Comparison of ENCODE assay signal across 28 mouse cellular contexts in the genomic region with DNA sequence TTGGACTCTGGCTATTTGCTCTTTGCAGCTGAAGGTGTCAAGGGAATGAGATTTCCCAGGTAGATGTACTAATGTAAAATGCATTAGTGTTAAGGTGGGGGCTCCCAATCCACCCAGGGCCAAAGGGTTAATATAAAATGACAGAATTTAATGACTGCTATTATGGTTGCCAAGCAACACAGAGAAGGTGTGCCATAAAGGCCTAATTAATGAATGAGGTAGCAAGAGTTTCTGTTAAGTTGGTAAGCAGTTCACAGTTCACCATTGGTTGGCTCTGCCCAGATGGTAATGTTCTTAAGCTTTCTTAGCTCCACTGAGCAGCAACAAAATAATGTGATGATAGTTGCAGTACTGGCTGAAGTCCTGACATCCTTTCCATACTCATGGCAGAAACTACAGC.
DNase-seq lines count a peak whose midpoint lies in the region; ATAC-seq and TF ChIP-seq lines count a peak whose summit lies in the region.
"Had no signal": no experiment of that assay in that cellular context is flagged by ENCODE, and none has a peak within 500 bp of the region (broad histone marks: within the 10 kb centered on the region; RNA-seq: fewer than 3 reads in every experiment).

No protein-coding gene starts in this region.

- TF ChIP-seq CTCF in hindbrain, postnatal 0 days (IDR thresholded peaks at IDR 0.05; ENCODE audit: low read depth) = no peak

- DNase-seq in hindbrain, postnatal 0 days (ENCODE audit: low spot score) = no peak
- peak; percentile 35 for DNase-seq in limb, embryonic 11.5 days (ENCODE audit: low spot score)
- no peak for DNase-seq in limb, embryonic 10.5 days (ENCODE audit: low spot score)
- peak; percentile 57 for DNase-seq in hindlimb bud, embryonic 11.5 days (ENCODE audit: extremely low spot score, low read depth, low spot score)
- no peak for DNase-seq in layer of hippocampus, postnatal 14 days (ENCODE audit: low spot score in 2 of 2)
- DNase-seq: adrenal gland, postnatal 25 days; B cell, adult 2 months; cerebellum, adult 18-20 months; cerebellum, postnatal 14 days; heart, adult 2 months; kidney, postnatal 10 days; right cerebral cortex, postnatal 4 days; thymus, adult 18-20 months; thymus, postnatal 25 days had no signal

- H3K4me2 ChIP-seq in hindbrain, embryonic 16.5 days (ENCODE audit: low read length) = no peak overlapping the region
- H3K4me2 ChIP-seq in hindbrain, postnatal 0 days (ENCODE audit: low read depth, low read length) = no peak overlapping the region
- H3K4me2 ChIP-seq in limb, embryonic 11.5 days (ENCODE audit: low read depth, severe bottlenecking) = no peak overlapping the region
- no peak overlapping the region for H3K4me2 ChIP-seq in intestine, embryonic 15.5 days (replicated peaks)
- H3K4me2 ChIP-seq: embryonic facial prominence, embryonic 15.5 days; heart, embryonic 12.5 days; hindbrain, embryonic 14.5 days; liver, embryonic 15.5 days; lung, embryonic 15.5 days; midbrain, embryonic 15.5 days; neural tube, embryonic 12.5 days had no signal

- peak; percentile 50 for ATAC-seq in hindbrain, embryonic 16.5 days
- no peak for ATAC-seq in hindbrain, postnatal 0 days
- peak; percentile 77 for ATAC-seq in limb, embryonic 11.5 days (ENCODE audit: insufficient number of reproducible peaks, low FRiP score, low TSS enrichment, low read depth)
- no peak for ATAC-seq in intestine, embryonic 15.5 days
- ATAC-seq: intestine, embryonic 16.5 days; midbrain, embryonic 15.5 days had no signal

- H3K9me3 ChIP-seq in hindbrain, embryonic 16.5 days (ENCODE audit: control insufficient read depth, low read length) = no peaks in the 10 kb centered on the region
- H3K9me3 ChIP-seq in hindbrain, postnatal 0 days (ENCODE audit: low read length) = no peaks in the 10 kb centered on the region
- H3K9me3 ChIP-seq in limb, embryonic 11.5 days (ENCODE audit: control insufficient read depth, low read length) = no peaks in the 10 kb centered on the region
- H3K9me3 ChIP-seq in limb, embryonic 10.5 days (replicated peaks) = no peaks in the 10 kb centered on the region
- H3K9me3 ChIP-seq in intestine, embryonic 15.5 days = no peaks in the 10 kb centered on the region
- H3K9me3 ChIP-seq: embryonic facial prominence, embryonic 10.5 days; embryonic facial prominence, embryonic 15.5 days; heart, embryonic 12.5 days; liver, embryonic 15.5 days; lung, embryonic 15.5 days; midbrain, embryonic 10.5 days; midbrain, embryonic 15.5 days; neural tube, embryonic 12.5 days had no signal

- H3K4me3 ChIP-seq in hindbrain, embryonic 16.5 days (ENCODE audit: low read length) = no peak overlapping the region
- no peak overlapping the region for H3K4me3 ChIP-seq in hindbrain, postnatal 0 days (ENCODE audit: low read length)
- H3K4me3 ChIP-seq in limb, embryonic 11.5 days (ENCODE audit: low read depth, low read length) = no peak overlapping the region
- H3K4me3 ChIP-seq in limb, embryonic 10.5 days = no peak overlapping the region
- no peak overlapping the region for H3K4me3 ChIP-seq in intestine, embryonic 15.5 days (replicated peaks)
- H3K4me3 ChIP-seq: embryonic facial prominence, embryonic 10.5 days; embryonic facial prominence, embryonic 15.5 days; heart, adult 2 months; heart, embryonic 12.5 days; left cerebral cortex, adult 2 months; liver, embryonic 15.5 days; lung, embryonic 15.5 days; midbrain, embryonic 10.5 days; midbrain, embryonic 15.5 days; neural tube, embryonic 12.5 days had no signal

- no peak overlapping the region for H3K27ac ChIP-seq in hindbrain, embryonic 16.5 days (ENCODE audit: low read depth, low read length)
- no peak overlapping the region for H3K27ac ChIP-seq in hindbrain, postnatal 0 days
- no peak overlapping the region for H3K27ac ChIP-seq in limb, embryonic 11.5 days (replicated peaks; ENCODE audit: low read depth, low read length)
- no peak overlapping the region for H3K27ac ChIP-seq in limb, embryonic 10.5 days
- no peak overlapping the region for H3K27ac ChIP-seq in intestine, embryonic 15.5 days
- H3K27ac ChIP-seq: embryonic facial prominence, embryonic 10.5 days; embryonic facial prominence, embryonic 15.5 days; heart, adult 2 months; hindbrain, embryonic 14.5 days; liver, embryonic 15.5 days; lung, embryonic 15.5 days; midbrain, embryonic 15.5 days; neural tube, embryonic 12.5 days; stomach, postnatal 0 days had no signal

- peaks cover 7% of the 10 kb centered on the region for H3K4me1 ChIP-seq in hindbrain, embryonic 16.5 days (ENCODE audit: control insufficient read depth, insufficient read depth, low read depth, low read length)
- H3K4me1 ChIP-seq in hindbrain, postnatal 0 days (ENCODE audit: insufficient read depth, low read length) = peaks cover 11% of the 10 kb centered on the region
- H3K4me1 ChIP-seq in limb, embryonic 11.5 days (ENCODE audit: control insufficient read depth, insufficient read depth, low read length) = peaks cover 49% of the 10 kb centered on the region
- peaks cover 87% of the 10 kb centered on the region for H3K4me1 ChIP-seq in limb, embryonic 10.5 days
- peaks cover 6% of the 10 kb centered on the region; the same call in 1 of the 2 replicates for H3K4me1 ChIP-seq in intestine, embryonic 15.5 days (replicated peaks)

- H3K36me3 ChIP-seq in hindbrain, embryonic 16.5 days (ENCODE audit: control insufficient read depth, insufficient read depth, low read length) = no peaks in the 10 kb centered on the region
- no peaks in the 10 kb centered on the region for H3K36me3 ChIP-seq in hindbrain, postnatal 0 days (ENCODE audit: insufficient read depth, low read length)
- no peaks in the 10 kb centered on the region for H3K36me3 ChIP-seq in limb, embryonic 11.5 days (ENCODE audit: control insufficient read depth, insufficient read depth, low read length)
- no peaks in the 10 kb centered on the region for H3K36me3 ChIP-seq in limb, embryonic 10.5 days
- no peaks in the 10 kb centered on the region for H3K36me3 ChIP-seq in intestine, embryonic 15.5 days
- H3K36me3 ChIP-seq: embryonic facial prominence, embryonic 10.5 days; embryonic facial prominence, embryonic 15.5 days; heart, embryonic 12.5 days; liver, embryonic 15.5 days; lung, embryonic 15.5 days; midbrain, embryonic 10.5 days; midbrain, embryonic 15.5 days; neural tube, embryonic 12.5 days had no signal

- no peaks in the 10 kb centered on the region for H3K27me3 ChIP-seq in hindbrain, embryonic 16.5 days (replicated peaks; ENCODE audit: control insufficient read depth, insufficient read depth, low read length)
- H3K27me3 ChIP-seq in hindbrain, postnatal 0 days (ENCODE audit: insufficient read depth, low read length) = no peaks in the 10 kb centered on the region
- H3K27me3 ChIP-seq in limb, embryonic 11.5 days (ENCODE audit: control insufficient read depth, insufficient read depth, low read length) = no peaks in the 10 kb centered on the region
- H3K27me3 ChIP-seq in limb, embryonic 10.5 days (ENCODE audit: low read depth, poor library complexity, severe bottlenecking) = peaks cover 7% of the 10 kb centered on the region; the same call in 1 of the 2 replicates
- H3K27me3 ChIP-seq in intestine, embryonic 15.5 days (replicated peaks) = no peaks in the 10 kb centered on the region
- H3K27me3 ChIP-seq: embryonic facial prominence, embryonic 15.5 days; heart, embryonic 12.5 days; liver, embryonic 15.5 days; lung, embryonic 15.5 days; midbrain, embryonic 15.5 days; neural tube, embryonic 12.5 days had no signal

- no peak overlapping the region for H3K9ac ChIP-seq in hindbrain, embryonic 16.5 days (ENCODE audit: low read depth, low read length)
- no peak overlapping the region for H3K9ac ChIP-seq in hindbrain, postnatal 0 days (replicated peaks; ENCODE audit: low read length)
- no peak overlapping the region for H3K9ac ChIP-seq in limb, embryonic 11.5 days (ENCODE audit: low read length)
- no peak overlapping the region for H3K9ac ChIP-seq in intestine, embryonic 15.5 days
- H3K9ac ChIP-seq: embryonic facial prominence, embryonic 15.5 days; heart, embryonic 12.5 days; hindbrain, embryonic 14.5 days; liver, embryonic 15.5 days; lung, embryonic 15.5 days; midbrain, embryonic 15.5 days; neural tube, embryonic 12.5 days had no signal

Comparison
In these comparisons a context has a peak if more than half of its experiments do, and no peak if none do; other contexts are left out.
1. ATAC-seq: peak in hindbrain, embryonic 16.5 days (single experiment) and limb, embryonic 11.5 days (single experiment); none in hindbrain, postnatal 0 days (single experiment) and intestine, embryonic 15.5 days (single experiment).
2. DNase-seq: peak in limb, embryonic 11.5 days (single experiment) and hindlimb bud, embryonic 11.5 days (single experiment); none in hindbrain, postnatal 0 days (single experiment), limb, embryonic 10.5 days (single experiment) and layer of hippocampus, postnatal 14 days (0 of 2).